Mouse (Mus musculus) brain, embryonic 14.5 days (tissue): Measurements from ENCODE around the gene Ighmbp2. TPM values are rescaled to one million over a fixed set of nuclear protein-coding genes. Genes with fewer than 3 reads are reported as not detected.

Experiments used
- DNase-seq: peaks from one replicate; pipeline ENCODE4 v3.0.0-alpha.2; 2011; ENCODE audit warnings: low read depth
- CTCF ChIP-seq: fragments of 200-500 bp; IDR thresholded peaks from 2 replicates; pipeline ENCODE4 v1.5.1; 2012; ENCODE audit warnings: inconsistent platforms, mild to moderate bottlenecking, moderate library complexity, borderline replicate concordance; ENCODE audit not compliant: insufficient read depth, insufficient read length; ENCODE audit errors: extremely low read depth
- POLR2A ChIP-seq: fragments of 200-500 bp; IDR thresholded peaks from 2 replicates; pipeline ENCODE4 v1.6.1; 2012; ENCODE audit warnings: mild to moderate bottlenecking, inconsistent platforms, borderline replicate concordance; ENCODE audit not compliant: poor library complexity, insufficient read depth, insufficient read length, severe bottlenecking; ENCODE audit errors: extremely low read depth
- polyA plus RNA-seq: library from polyadenylated mRNA; depleted of rRNA; stranded (reverse); fragments of >200 nt; gene quantifications from 2 replicates; pipeline ENCODE4 v1.2.3, GENCODE M21; 2012; rRNA removed

Ighmbp2 gene
- polyA plus RNA-seq, result 8.8 and 11.4 TPM in 2 replicates

GRCm38 (mm10) chr19:3282572-3283467 is at the start of gene Ighmbp2, which contains the start of gene Mrpl21:
TSS of gene Ighmbp2 (minus strand) at chr19:3283017.
TSS of gene Mrpl21 (plus strand) at chr19:3282901.
- peak; percentile 97 for DNase-seq
- no peak for TF ChIP-seq CTCF
- TF ChIP-seq POLR2A, result peak; percentile 70; the same call in 1 of the 2 replicates

DNA sequence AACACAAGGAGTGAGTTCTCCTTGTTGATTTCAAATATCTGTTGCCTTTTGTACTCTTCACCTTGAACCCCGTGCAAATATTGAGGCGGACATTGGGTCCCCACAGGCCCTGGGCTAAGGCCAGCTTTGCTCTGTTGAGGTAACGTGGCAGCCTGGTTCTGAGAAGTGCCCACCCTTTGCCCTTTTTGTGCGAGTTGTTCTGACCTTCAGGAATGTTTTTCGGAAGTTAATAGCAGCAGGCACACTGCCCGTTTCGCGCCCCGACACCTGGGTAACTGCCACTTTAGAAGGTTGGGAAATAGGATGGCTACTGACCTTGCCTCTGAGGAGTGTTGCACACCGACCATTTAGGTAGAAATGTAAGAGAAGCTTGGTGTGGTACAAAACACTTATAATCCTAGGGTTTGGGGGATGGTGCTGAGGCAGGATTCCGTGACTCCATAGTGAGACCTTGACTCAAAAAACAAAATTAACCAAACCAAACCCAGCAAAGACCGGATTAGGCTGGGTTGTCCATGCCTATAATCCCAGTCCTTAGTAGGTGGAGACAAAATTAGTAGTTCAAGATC is 43.7 kb upstream of the Ighmbp2 start:
- no peak for DNase-seq
- TF ChIP-seq POLR2A, result no peak
- no peak for TF ChIP-seq CTCF

- DNase-seq, result peak; percentile 86
- TF ChIP-seq POLR2A, result no peak
- TF ChIP-seq CTCF, result no peak
Measured at GRCm38 (mm10) chr19:3325771-3326478, 43.1 kb upstream of the Ighmbp2 start.

- TF ChIP-seq POLR2A (peak; percentile 59; the same call in 1 of the 2 replicates), CTCF (no peak)
Measured at GRCm38 (mm10) chr19:3324931-3325711, 42.3 kb upstream of the Ighmbp2 start.

GRCm38 (mm10) chr19:3324271-3324811 is 41.5 kb upstream of the Ighmbp2 start:
- DNase-seq, result peak; percentile 69
- TF ChIP-seq CTCF (no peak), POLR2A (no peak)

More at GRCm38 (mm10) chr19:3324931-3325711, 42.3 kb upstream of the Ighmbp2 start:
- peak; percentile 95 for DNase-seq

DNA sequence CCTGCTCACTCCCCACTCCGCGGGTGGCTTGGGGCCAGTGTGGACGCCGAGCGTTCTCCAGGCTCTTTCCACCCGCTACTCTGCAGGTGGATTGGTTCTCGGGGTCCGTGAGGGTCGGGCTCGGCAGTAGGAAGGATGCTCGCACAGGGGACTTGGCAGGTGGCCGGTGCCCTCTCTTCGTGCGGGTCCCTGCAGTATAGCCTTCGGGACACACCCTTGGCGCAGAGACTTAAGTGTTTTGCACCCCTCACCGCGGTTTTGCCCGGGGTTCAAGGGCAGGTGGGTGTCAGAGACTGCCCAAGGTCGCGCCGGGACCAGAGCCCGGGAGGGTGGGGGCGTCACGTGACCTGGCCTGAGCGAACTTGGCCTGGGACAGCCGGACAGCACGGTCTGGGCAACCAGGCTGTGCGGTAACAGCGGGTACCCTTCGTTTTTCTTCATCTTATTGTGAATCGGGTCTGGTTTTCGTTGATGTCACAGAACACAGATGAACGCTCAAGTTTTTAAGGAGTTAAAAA is 41.0 kb upstream of the Ighmbp2 start:
- DNase-seq, result peak; percentile 42
- TF ChIP-seq POLR2A (no peak), CTCF (no peak)

GRCm38 (mm10) chr19:3323201-3323621 is 40.4 kb upstream of the Ighmbp2 start:
- DNase-seq, result peak; percentile 84
- TF ChIP-seq POLR2A, result peak; percentile 36; the same call in 1 of the 2 replicates
- no peak for TF ChIP-seq CTCF

DNA sequence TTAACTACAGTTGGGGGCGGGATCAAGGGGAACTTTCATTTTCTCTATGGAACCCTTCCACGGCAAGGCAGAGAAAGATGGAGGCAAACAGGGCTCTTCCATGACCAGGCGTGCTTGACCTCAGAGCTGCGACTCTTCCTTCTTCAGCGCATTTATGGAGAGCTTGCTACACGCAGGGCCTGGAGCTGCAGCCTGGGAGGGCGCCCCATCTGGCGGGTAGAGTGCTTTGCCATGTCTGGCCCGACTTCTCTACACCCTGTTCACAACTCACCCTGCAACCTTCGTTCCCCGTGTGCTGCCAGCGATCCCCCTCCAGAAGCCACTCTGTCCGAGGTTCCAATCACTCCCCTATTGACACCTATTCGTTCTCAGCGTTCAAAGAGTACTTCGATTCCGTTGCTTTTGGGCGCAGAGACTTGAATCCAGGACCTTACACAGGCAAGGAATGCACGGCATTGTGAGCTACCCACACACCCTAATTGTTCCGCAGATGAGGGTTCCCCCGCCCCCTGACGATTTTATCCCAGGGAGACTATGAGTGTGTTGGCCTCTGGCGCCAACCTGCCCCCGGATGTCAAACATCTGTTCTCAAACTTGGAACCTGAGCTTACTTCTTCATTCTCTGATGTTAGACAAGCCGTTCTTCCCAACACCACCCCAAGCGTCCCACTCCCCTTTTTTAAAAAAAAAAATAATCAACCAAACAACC is 39.6 kb upstream of the Ighmbp2 start, which contains the start of gene Cpt1a:
Gene Cpt1a, plus strand, starts transcription at position 74 of the 709 bp plus-strand sequence.
- TF ChIP-seq POLR2A, result no peak
- TF ChIP-seq CTCF, result 0 out of 2 replicates have a peak, but pooled peaks have one; percentile 15
- peak; percentile 36 for DNase-seq

- peak; percentile 33 for DNase-seq
- TF ChIP-seq CTCF, result no peak
- no peak for TF ChIP-seq POLR2A
Measured at GRCm38 (mm10) chr19:3321617-3322016, 38.8 kb upstream of the Ighmbp2 start.
